Mouse (Mus musculus): ENCODE results near the gene Pfn3. TPM values are rescaled to one million over a fixed set of nuclear protein-coding genes. Genes with fewer than 3 reads are reported as not detected.

Gene Pfn3
- polyA plus RNA-seq (2015; fragmentation: Nextera tagmentation; extraction: Ambion mirVana) = not detected in 2 replicates

- Histone ChIP-seq H3K9ac (peak within 1 kb of the TSS; percentile 31; the same call in 1 of the 2 replicates), H3K9me3 (replicated peaks) (no peaks in the 10 kb centered on the region), H3K36me3 (no peaks in the 10 kb centered on the region), H3K27me3 (peaks cover 74% of the 10 kb centered on the region), H3K4me1 (replicated peaks) (peaks cover 10% of the 10 kb centered on the region), H3K27ac (no peak within 1 kb of the TSS), H3K4me2 (peak within 1 kb of the TSS; percentile 58), H3K4me3 (peak within 1 kb of the TSS; percentile 37)
- ATAC-seq (replicated peaks; ENCODE audit: insufficient number of reproducible peaks, insufficient read depth, low FRiP score, low read depth) = 0 out of 2 replicates have a peak, but pooled peaks have one; percentile 36
- WGBS = 9% methylated on average over 41 of the region's 41 CpGs
Observed at GRCm38 (mm10) chr13:55414743-55415380, at the start of gene Pfn3. TSS of gene Pfn3 (minus strand) at chr13:55415232.

- H3K36me3 ChIP-seq = peaks cover 18% of the 10 kb centered on the region
- H3K9ac ChIP-seq = peak within 1 kb of the TSS; percentile 59
- ATAC-seq (replicated peaks; ENCODE audit: insufficient number of reproducible peaks, insufficient read depth, low FRiP score, low read depth) = peak; percentile 45
- peak within 1 kb of the TSS; percentile 59 for H3K4me3 ChIP-seq
- H3K9me3 ChIP-seq (replicated peaks) = no peaks in the 10 kb centered on the region
- peaks cover 14% of the 10 kb centered on the region for H3K4me1 ChIP-seq (replicated peaks)
- H3K4me2 ChIP-seq = peak within 1 kb of the TSS; percentile 93
- H3K27me3 ChIP-seq = peaks cover 59% of the 10 kb centered on the region
- no peak within 1 kb of the TSS for H3K27ac ChIP-seq
- WGBS = under 1% methylated on average over 70 of the region's 84 CpGs
Observed at GRCm38 (mm10) chr13:55464027-55464884, 49.2 kb upstream of the Pfn3 start, which contains the start of gene Prr7. TSS of gene Prr7 (plus strand) at chr13:55464267.

- Histone ChIP-seq H3K27me3 (peaks cover 53% of the 10 kb centered on the region), H3K4me2 (peak overlapping the region; percentile 93), H3K4me3 (peak overlapping the region; percentile 59), H3K9me3 (replicated peaks) (no peaks in the 10 kb centered on the region), H3K9ac (peak overlapping the region; percentile 59), H3K4me1 (replicated peaks) (peaks cover 14% of the 10 kb centered on the region), H3K36me3 (peaks cover 25% of the 10 kb centered on the region), H3K27ac (no peak overlapping the region)
- ATAC-seq (replicated peaks; ENCODE audit: insufficient number of reproducible peaks, insufficient read depth, low FRiP score, low read depth) = no peak
- WGBS = 16% methylated on average over 14 of the region's 14 CpGs
Observed at GRCm38 (mm10) chr13:55463399-55464026, 48.5 kb upstream of the Pfn3 start.

- Histone ChIP-seq H3K4me2 (no peak overlapping the region), H3K36me3 (peaks cover 28% of the 10 kb centered on the region), H3K27ac (no peak overlapping the region), H3K4me1 (replicated peaks) (peaks cover 14% of the 10 kb centered on the region), H3K4me3 (no peak overlapping the region), H3K9ac (no peak overlapping the region), H3K9me3 (replicated peaks) (no peaks in the 10 kb centered on the region), H3K27me3 (peaks cover 47% of the 10 kb centered on the region)
- ATAC-seq (replicated peaks; ENCODE audit: insufficient number of reproducible peaks, insufficient read depth, low FRiP score, low read depth) = no peak
- WGBS = 63% methylated on average over 2 of the region's 2 CpGs
Observed at GRCm38 (mm10) chr13:55462965-55463364, 47.9 kb upstream of the Pfn3 start.

GRCm38 (mm10) chr13:55451785-55452549 lies 36.9 kb upstream of the Pfn3 start:
- Histone ChIP-seq H3K27me3 (no peaks in the 10 kb centered on the region), H3K9me3 (replicated peaks) (no peaks in the 10 kb centered on the region), H3K36me3 (peaks cover 46% of the 10 kb centered on the region), H3K4me3 (no peak overlapping the region), H3K9ac (no peak overlapping the region), H3K4me2 (no peak overlapping the region), H3K4me1 (replicated peaks) (peaks cover 42% of the 10 kb centered on the region), H3K27ac (no peak overlapping the region)
- WGBS = 91% methylated on average over 16 of the region's 16 CpGs
- no peak for ATAC-seq (replicated peaks; ENCODE audit: insufficient number of reproducible peaks, insufficient read depth, low FRiP score, low read depth)

GRCm38 (mm10) chr13:55451296-55451695 lies 36.3 kb upstream of the Pfn3 start:
- Histone ChIP-seq H3K9me3 (replicated peaks) (no peaks in the 10 kb centered on the region), H3K27ac (peak overlapping the region; percentile 73), H3K9ac (no peak overlapping the region), H3K36me3 (peaks cover 40% of the 10 kb centered on the region), H3K27me3 (no peaks in the 10 kb centered on the region), H3K4me2 (no peak overlapping the region), H3K4me1 (replicated peaks) (peaks cover 48% of the 10 kb centered on the region), H3K4me3 (no peak overlapping the region)
- 88% methylated on average over 10 of the region's 10 CpGs for WGBS
- ATAC-seq (replicated peaks; ENCODE audit: insufficient number of reproducible peaks, insufficient read depth, low FRiP score, low read depth) = no peak

- Histone ChIP-seq H3K36me3 (peaks cover 35% of the 10 kb centered on the region), H3K4me3 (no peak overlapping the region), H3K4me2 (no peak overlapping the region), H3K9ac (no peak overlapping the region), H3K9me3 (replicated peaks) (no peaks in the 10 kb centered on the region), H3K27ac (peak overlapping the region; percentile 73), H3K4me1 (replicated peaks) (peaks cover 55% of the 10 kb centered on the region), H3K27me3 (no peaks in the 10 kb centered on the region)
- peak; percentile 76 for ATAC-seq (replicated peaks; ENCODE audit: insufficient number of reproducible peaks, insufficient read depth, low FRiP score, low read depth)
- WGBS = 58% methylated on average over 11 of the region's 11 CpGs
Observed at GRCm38 (mm10) chr13:55450511-55450980, 35.5 kb upstream of the Pfn3 start.

GRCm38 (mm10) chr13:55449679-55450441 lies 34.8 kb upstream of the Pfn3 start:
- no peak overlapping the region for H3K9ac ChIP-seq
- H3K27me3 ChIP-seq = no peaks in the 10 kb centered on the region
- no peak overlapping the region for H3K4me3 ChIP-seq
- no peak for ATAC-seq (replicated peaks; ENCODE audit: insufficient number of reproducible peaks, insufficient read depth, low FRiP score, low read depth)
- H3K4me1 ChIP-seq (replicated peaks) = peaks cover 55% of the 10 kb centered on the region
- 88% methylated on average over 17 of the region's 17 CpGs for WGBS
- H3K27ac ChIP-seq = peak overlapping the region; percentile 73
- peaks cover 35% of the 10 kb centered on the region for H3K36me3 ChIP-seq
- no peak overlapping the region for H3K4me2 ChIP-seq
- H3K9me3 ChIP-seq (replicated peaks) = no peaks in the 10 kb centered on the region

- H3K27me3 ChIP-seq = no peaks in the 10 kb centered on the region
- peaks cover 30% of the 10 kb centered on the region for H3K36me3 ChIP-seq
- no peak overlapping the region for H3K27ac ChIP-seq
- no peak overlapping the region for H3K4me2 ChIP-seq
- 85% methylated on average over 9 of the region's 9 CpGs for WGBS
- H3K4me3 ChIP-seq = no peak overlapping the region
- H3K9me3 ChIP-seq (replicated peaks) = no peaks in the 10 kb centered on the region
- H3K9ac ChIP-seq = no peak overlapping the region
- H3K4me1 ChIP-seq (replicated peaks) = peaks cover 57% of the 10 kb centered on the region
- ATAC-seq (replicated peaks; ENCODE audit: insufficient number of reproducible peaks, insufficient read depth, low FRiP score, low read depth) = no peak
Observed at GRCm38 (mm10) chr13:55449205-55449604, 34.2 kb upstream of the Pfn3 start.

- H3K4me2 ChIP-seq = no peak overlapping the region
- peaks cover 22% of the 10 kb centered on the region for H3K36me3 ChIP-seq
- WGBS = 92% methylated on average over 5 of the region's 5 CpGs
- ATAC-seq (replicated peaks; ENCODE audit: insufficient number of reproducible peaks, insufficient read depth, low FRiP score, low read depth) = no peak
- no peak overlapping the region for H3K9ac ChIP-seq
- no peak overlapping the region for H3K27ac ChIP-seq
- no peaks in the 10 kb centered on the region for H3K27me3 ChIP-seq
- H3K4me3 ChIP-seq = no peak overlapping the region
- H3K9me3 ChIP-seq (replicated peaks) = no peaks in the 10 kb centered on the region
- peaks cover 62% of the 10 kb centered on the region for H3K4me1 ChIP-seq (replicated peaks)
Observed at GRCm38 (mm10) chr13:55448131-55448530, 33.1 kb upstream of the Pfn3 start.

Measured in heart, embryonic 15.5 days (tissue).